Mouse (Mus musculus) hindbrain, embryonic 10.5 days (tissue): Measurements from ENCODE around the gene Sbno1. TPM values are rescaled to one million over a fixed set of nuclear protein-coding genes. Genes with fewer than 3 reads are reported as not detected.
"Not testable (repeated sequence)": the region's sequence is repeated elsewhere in the genome, so short reads cannot be mapped to it uniquely, and the experiment has no call there.

Experiments
- DNase-seq: peaks from one replicate; pipeline ENCODE4 v3.0.0-alpha.2; 2017; ENCODE audit warnings: low spot score
- H3K27ac ChIP-seq: fragments of 300-500 bp; sonication (generic); 2 replicates; pipeline ENCODE4 v1.5.1; 2016; ENCODE audit warnings: mild to moderate bottlenecking, moderate library complexity
- H3K27me3 ChIP-seq: fragments of 300-500 bp; sonication (generic); 2 replicates; pipeline ENCODE4 v1.6.1; 2016; ENCODE audit warnings: mild to moderate bottlenecking; ENCODE audit not compliant: poor library complexity, insufficient read depth, severe bottlenecking
- H3K36me3 ChIP-seq: fragments of 300-500 bp; sonication (generic); 2 replicates; pipeline ENCODE4 v1.6.1; 2016; ENCODE audit warnings: mild to moderate bottlenecking, moderate library complexity
- H3K4me1 ChIP-seq: fragments of 300-500 bp; sonication (generic); replicated peaks from 2 replicates; pipeline ENCODE4 v1.6.1; 2016; ENCODE audit warnings: mild to moderate bottlenecking
- H3K4me3 ChIP-seq: fragments of 300-500 bp; sonication (generic); 2 replicates; pipeline ENCODE4 v1.5.1; 2016; ENCODE audit warnings: mild to moderate bottlenecking, moderate library complexity
- H3K9me3 ChIP-seq: fragments of 300-500 bp; sonication (generic); 2 replicates; pipeline ENCODE4 v1.6.1; 2016; ENCODE audit warnings: mild to moderate bottlenecking, moderate library complexity
- WGBS: fragments of 180-500 bp; shearing (Covaris S2); methylation state at CpG from one replicate; pipeline ENCODE4 v1.1.7; 2016; 5-methylcytosine and 5-hydroxymethylcytosine counted together
- polyA plus RNA-seq: library from polyadenylated mRNA; unstranded; fragments of >200 nt; fragmentation: Nextera tagmentation; extraction: Ambion mirVana; gene quantifications from 2 replicates; pipeline ENCODE4 v1.2.1, GENCODE M21; 2016

The Sbno1 gene
- polyA plus RNA-seq, 1 experiment from 2014 or later: 84.6 TPM

- peak overlapping the region; percentile 99 for H3K4me3 ChIP-seq
- no peaks in the 10 kb centered on the region for H3K27me3 ChIP-seq
- peak overlapping the region; percentile 100 for H3K27ac ChIP-seq
- DNase-seq: no peak
- WGBS: under 1% methylated on average over 97 of the region's 132 CpGs
- no peaks in the 10 kb centered on the region for H3K9me3 ChIP-seq
- H3K4me1 ChIP-seq: peaks cover 38% of the 10 kb centered on the region
- peaks cover 26% of the 10 kb centered on the region for H3K36me3 ChIP-seq
These were observed 71.9 kb downstream of the Sbno1 start for GRCm38 (mm10) chr5:124353726-124354547.

GRCm38 (mm10) chr5:124353011-124353725, 72.6 kb downstream of the Sbno1 start:
- Histone ChIP-seq H3K9me3 (no peaks in the 10 kb centered on the region), H3K4me3 (peak overlapping the region; percentile 99), H3K27ac (peak overlapping the region; percentile 100), H3K36me3 (peaks cover 33% of the 10 kb centered on the region), H3K4me1 (peaks cover 39% of the 10 kb centered on the region), H3K27me3 (no peaks in the 10 kb centered on the region)
- peak; percentile 69 for DNase-seq
- WGBS: under 1% methylated on average over 32 of the region's 32 CpGs

- H3K4me3 ChIP-seq: peak overlapping the region; percentile 99
- peaks cover 39% of the 10 kb centered on the region for H3K4me1 ChIP-seq
- no peaks in the 10 kb centered on the region for H3K9me3 ChIP-seq
- peak overlapping the region; percentile 100 for H3K27ac ChIP-seq
- H3K27me3 ChIP-seq: no peaks in the 10 kb centered on the region
- WGBS: under 1% methylated on average over 30 of the region's 30 CpGs
- peak; percentile 96 for DNase-seq
- peaks cover 41% of the 10 kb centered on the region for H3K36me3 ChIP-seq
These were observed 73.5 kb downstream of the Sbno1 start for GRCm38 (mm10) chr5:124352141-124352920.

- Histone ChIP-seq H3K27me3 (no peaks in the 10 kb centered on the region), H3K4me1 (peaks cover 39% of the 10 kb centered on the region), H3K36me3 (peaks cover 48% of the 10 kb centered on the region), H3K27ac (peak overlapping the region; percentile 100), H3K9me3 (no peaks in the 10 kb centered on the region), H3K4me3 (peak overlapping the region; percentile 99)
- DNase-seq: peak; percentile 38
- 35% methylated on average over 3 of the region's 3 CpGs for WGBS
These were observed 74.2 kb downstream of the Sbno1 start for GRCm38 (mm10) chr5:124351604-124352003.

GRCm38 (mm10) chr5:124351111-124351560, 74.7 kb downstream of the Sbno1 start:
- Histone ChIP-seq H3K27ac (peak overlapping the region; percentile 100), H3K9me3 (no peaks in the 10 kb centered on the region), H3K4me1 (peaks cover 39% of the 10 kb centered on the region), H3K27me3 (no peaks in the 10 kb centered on the region), H3K36me3 (peaks cover 53% of the 10 kb centered on the region), H3K4me3 (peak overlapping the region; percentile 99)
- 28% methylated on average over 7 of the region's 7 CpGs for WGBS
- DNase-seq: peak; percentile 82

- Histone ChIP-seq H3K27ac (peak overlapping the region; percentile 100), H3K27me3 (no peaks in the 10 kb centered on the region), H3K4me3 (peak overlapping the region; percentile 99), H3K4me1 (peaks cover 35% of the 10 kb centered on the region), H3K36me3 (peaks cover 57% of the 10 kb centered on the region), H3K9me3 (no peaks in the 10 kb centered on the region)
- 90% methylated on average over 2 of the region's 2 CpGs for WGBS
- no peak for DNase-seq
These were observed 75.5 kb downstream of the Sbno1 start for GRCm38 (mm10) chr5:124350350-124350749.

- 94% methylated on average over 17 of the region's 17 CpGs for WGBS
- no peaks in the 10 kb centered on the region for H3K9me3 ChIP-seq
- H3K27ac ChIP-seq: peak overlapping the region; percentile 100
- peaks cover 35% of the 10 kb centered on the region for H3K4me1 ChIP-seq
- 0 out of 2 replicates have a peak overlapping the region, but pooled peaks have one; percentile 99 for H3K4me3 ChIP-seq
- H3K36me3 ChIP-seq: peaks cover 67% of the 10 kb centered on the region
- DNase-seq: no peak
- no peaks in the 10 kb centered on the region for H3K27me3 ChIP-seq
These were observed 76.6 kb downstream of the Sbno1 start for GRCm38 (mm10) chr5:124349196-124349595.

GRCm38 (mm10) chr5:124342897-124343296, 82.9 kb downstream of the Sbno1 start:
- no peak overlapping the region for H3K4me3 ChIP-seq
- H3K27me3 ChIP-seq: no peaks in the 10 kb centered on the region
- peaks cover 68% of the 10 kb centered on the region for H3K36me3 ChIP-seq
- H3K9me3 ChIP-seq: no peaks in the 10 kb centered on the region
- H3K27ac ChIP-seq: no peak overlapping the region
- WGBS: 86% methylated on average over 8 of the region's 8 CpGs
- DNase-seq: no peak
- peaks cover 19% of the 10 kb centered on the region for H3K4me1 ChIP-seq

GRCm38 (mm10) chr5:124341753-124342339, 84.0 kb downstream of the Sbno1 start:
- H3K4me1 ChIP-seq: peaks cover 28% of the 10 kb centered on the region
- not testable (repeated sequence) for H3K9me3 ChIP-seq, H3K27me3 ChIP-seq, DNase-seq, H3K4me3 ChIP-seq, H3K27ac ChIP-seq
- peaks cover 59% of the 10 kb centered on the region for H3K36me3 ChIP-seq
- 71% methylated on average over 6 of the region's 6 CpGs for WGBS

GRCm38 (mm10) chr5:124338791-124339190, 87.0 kb downstream of the Sbno1 start:
- Histone ChIP-seq H3K27ac (peak overlapping the region; percentile 76), H3K4me1 (peaks cover 52% of the 10 kb centered on the region), H3K36me3 (peaks cover 33% of the 10 kb centered on the region), H3K27me3 (no peaks in the 10 kb centered on the region), H3K4me3 (no peak overlapping the region), H3K9me3 (no peaks in the 10 kb centered on the region)
- no peak for DNase-seq
- WGBS: 91% methylated on average over 8 of the region's 8 CpGs

GRCm38 (mm10) chr5:124337909-124338308, 87.9 kb downstream of the Sbno1 start:
- Histone ChIP-seq H3K27me3 (no peaks in the 10 kb centered on the region), H3K4me3 (no peak overlapping the region), H3K36me3 (peaks cover 30% of the 10 kb centered on the region), H3K4me1 (peaks cover 58% of the 10 kb centered on the region), H3K27ac (peak overlapping the region; percentile 76), H3K9me3 (no peaks in the 10 kb centered on the region)
- DNase-seq: no peak
- WGBS: 73% methylated on average over 9 of the region's 9 CpGs

- no peaks in the 10 kb centered on the region for H3K9me3 ChIP-seq
- no peak for DNase-seq
- H3K4me1 ChIP-seq: peaks cover 58% of the 10 kb centered on the region
- no peak overlapping the region for H3K4me3 ChIP-seq
- H3K27ac ChIP-seq: peak overlapping the region; percentile 76
- no peaks in the 10 kb centered on the region for H3K27me3 ChIP-seq
- H3K36me3 ChIP-seq: peaks cover 30% of the 10 kb centered on the region
- 92% methylated on average over 9 of the region's 9 CpGs for WGBS
These were observed 88.7 kb downstream of the Sbno1 start for GRCm38 (mm10) chr5:124337103-124337502.
